8 mouse cellular contexts compared by ENCODE assay signal in the genomic region with DNA sequence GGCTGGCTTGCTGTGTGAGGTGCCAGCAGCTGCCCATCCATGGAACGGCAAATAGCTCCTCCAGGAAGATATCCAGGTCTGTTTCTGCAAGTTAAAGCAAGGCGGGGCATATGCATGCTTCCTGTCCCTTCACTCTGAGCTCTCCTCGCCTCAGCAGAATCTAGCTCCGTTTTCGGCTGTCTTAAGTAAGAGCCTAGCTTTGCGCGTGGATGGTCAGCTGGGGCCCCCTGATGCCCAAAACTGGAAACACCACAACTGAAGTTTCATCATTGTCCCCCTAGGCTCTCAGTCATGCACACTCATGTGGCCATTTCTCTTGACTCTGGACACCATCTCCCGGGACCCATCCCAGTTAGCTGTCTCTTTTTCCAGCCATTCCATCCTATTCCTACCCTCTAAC. TPM values are rescaled to one million over a fixed set of nuclear protein-coding genes. Genes with fewer than 3 reads are reported as not detected.
DNase-seq lines count a peak whose midpoint lies in the region; ATAC-seq and TF ChIP-seq lines count a peak whose summit lies in the region.

No protein-coding gene starts in this region.

- no peaks in the 10 kb centered on the region for H3K9me3 ChIP-seq in forebrain, embryonic 11.5 days (ENCODE audit: control insufficient read depth, low read length)
- H3K9me3 ChIP-seq in forebrain, embryonic 12.5 days: no peaks in the 10 kb centered on the region
- peaks cover 2% of the 10 kb centered on the region for H3K9me3 ChIP-seq in CH12.LX (replicated peaks; ENCODE audit: low read length)
- H3K9me3 ChIP-seq in limb, embryonic 10.5 days (replicated peaks): no peaks in the 10 kb centered on the region

- no peaks in the 10 kb centered on the region for H3K4me1 ChIP-seq in forebrain, embryonic 11.5 days (replicated peaks; ENCODE audit: control insufficient read depth, insufficient read depth, low read length)
- 0 out of 2 replicates have a peak, but pooled peaks cover 4% of the 10 kb centered on the region for H3K4me1 ChIP-seq in forebrain, embryonic 12.5 days
- no peaks in the 10 kb centered on the region for H3K4me1 ChIP-seq in CH12.LX (ENCODE audit: control insufficient read depth in 1 of 2, insufficient read depth in 2 of 2)
- 0 out of 2 replicates have a peak, but pooled peaks cover 5% of the 10 kb centered on the region for H3K4me1 ChIP-seq in limb, embryonic 10.5 days

- in situ Hi-C loops in CH12.LX (cut with MboI; ENCODE audit: low pct_ligation_motif_present, low pct_unique_long_range_greater_than_20kb, low sequenced_read_pairs): no loop called here

- no peak overlapping the region for H3K27ac ChIP-seq in forebrain, embryonic 11.5 days (ENCODE audit: low read depth, low read length)
- H3K27ac ChIP-seq in forebrain, embryonic 12.5 days: no peak overlapping the region
- H3K27ac ChIP-seq in CH12.LX (ENCODE audit: insufficient read depth, low read depth): no peak overlapping the region
- H3K27ac ChIP-seq in limb, embryonic 10.5 days: no peak overlapping the region

- no peak for ATAC-seq in forebrain, embryonic 11.5 days (replicated peaks; ENCODE audit: low FRiP score)
- ATAC-seq in forebrain, embryonic 12.5 days (ENCODE audit: low FRiP score): no peak
- no peak for ATAC-seq in granulocyte monocyte progenitor cell, adult 5-6 weeks (replicated peaks; ENCODE audit: poor library complexity, severe bottlenecking)

- TF ChIP-seq POLR2A in CH12.LX (IDR thresholded peaks at IDR 0.05; ENCODE audit: low read depth, low read length): no peak

- no peaks in the 10 kb centered on the region for H3K79me2 ChIP-seq in CH12.LX (replicated peaks; ENCODE audit: control insufficient read depth, extremely low read depth, insufficient read depth, poor library complexity, severe bottlenecking)

- dilution Hi-C loops in CH12.LX (cut with MboI; ENCODE audit: extremely low pct_ligation_motif_present, extremely low pct_unique_long_range_greater_than_20kb, low sequenced_read_pairs): no loop called here

- H3K36me3 ChIP-seq in forebrain, embryonic 11.5 days (ENCODE audit: control insufficient read depth, insufficient read depth, low read length): no peaks in the 10 kb centered on the region
- no peaks in the 10 kb centered on the region for H3K36me3 ChIP-seq in forebrain, embryonic 12.5 days (replicated peaks)
- peaks cover 57 to 86% of the 10 kb centered on the region in 2 experiments for H3K36me3 ChIP-seq in CH12.LX (replicated peaks in 1 of 2; ENCODE audit: control insufficient read depth in 1 of 2, insufficient read depth in 1 of 2, low read length in 1 of 2)
- H3K36me3 ChIP-seq in limb, embryonic 10.5 days: no peaks in the 10 kb centered on the region

- H3K27me3 ChIP-seq in forebrain, embryonic 11.5 days (ENCODE audit: control insufficient read depth, insufficient read depth, low read length): no peaks in the 10 kb centered on the region
- no peaks in the 10 kb centered on the region for H3K27me3 ChIP-seq in forebrain, embryonic 12.5 days
- no peaks in the 10 kb centered on the region for H3K27me3 ChIP-seq in CH12.LX (replicated peaks)
- H3K27me3 ChIP-seq in limb, embryonic 10.5 days (ENCODE audit: low read depth, poor library complexity, severe bottlenecking): no peaks in the 10 kb centered on the region

- TF ChIP-seq RAD21 in CH12.LX (IDR thresholded peaks at IDR 0.05; ENCODE audit: low read depth, low read length): peak; percentile 25

- no peak overlapping the region for H3K4me2 ChIP-seq in forebrain, embryonic 11.5 days (ENCODE audit: low read depth, low read length, severe bottlenecking)
- H3K4me2 ChIP-seq in forebrain, embryonic 12.5 days: no peak overlapping the region
- H3K4me2 ChIP-seq in CH12.LX (ENCODE audit: insufficient read depth, low read depth, poor library complexity, severe bottlenecking): no peak overlapping the region

- WGBS in forebrain, embryonic 11.5 days: 38% methylated on average over 8 of the region's 8 CpGs
- 57% methylated on average over 8 of the region's 8 CpGs for WGBS in forebrain, embryonic 12.5 days
- WGBS in limb, embryonic 10.5 days: 36% methylated on average over 8 of the region's 8 CpGs

- no peak overlapping the region for H3K4me3 ChIP-seq in forebrain, embryonic 11.5 days (ENCODE audit: low read depth, low read length)
- no peak overlapping the region for H3K4me3 ChIP-seq in forebrain, embryonic 12.5 days (replicated peaks)
- no peak overlapping the region for H3K4me3 ChIP-seq in CH12.LX (replicated peaks in 1 of 3; ENCODE audit: low read depth in 2 of 3, low read length in 2 of 3, poor library complexity in 1 of 3)
- no peak overlapping the region for H3K4me3 ChIP-seq in limb, embryonic 10.5 days

- peak; percentile 56 for DNase-seq in forebrain, embryonic 11.5 days (ENCODE audit: low spot score)
- DNase-seq in CH12.LX (ENCODE audit: extremely low read depth): no peak
- DNase-seq in embryo, embryonic 10.5 days (ENCODE audit: low spot score): peak; percentile 57
- DNase-seq in heart, postnatal 4 days: peak; percentile 51
- DNase-seq in limb, embryonic 10.5 days (ENCODE audit: low spot score): peak; percentile 34
- peak; percentile 18 for DNase-seq in neural tube, embryonic 10.5 days (ENCODE audit: extremely low spot score, low spot score)

- TF ChIP-seq CTCF in CH12.LX (conservative IDR thresholded peaks at IDR 0.05 in 1 of 2, IDR thresholded peaks at IDR 0.05 in 1 of 2; ENCODE audit: low read depth in 2 of 2, low read length in 2 of 2): peak in 1 of 2 experiments; percentile 37; a peak in 2 of 4 replicates

- no peak for TF ChIP-seq EP300 in CH12.LX (IDR thresholded peaks at IDR 0.05; ENCODE audit: low read length)

- no peak overlapping the region for H3K9ac ChIP-seq in forebrain, embryonic 11.5 days (ENCODE audit: low read length)
- H3K9ac ChIP-seq in forebrain, embryonic 12.5 days: no peak overlapping the region
- no peak overlapping the region for H3K9ac ChIP-seq in CH12.LX (ENCODE audit: insufficient read depth, low read depth)

TF ChIP-seq in CH12.LX, 34 proteins besides CTCF, POLR2A, EP300 and RAD21:
- peak; percentile 5; the same call in 1 of the 2 replicates for TF ChIP-seq SMC3 (IDR thresholded peaks at IDR 0.05; ENCODE audit: low read depth, low read length)
- TF ChIP-seq HCFC1 (IDR thresholded peaks at IDR 0.05; ENCODE audit: low read depth, low read length): no peak
TF ChIP-seq in CH12.LX: peak in this region for 1.

RNA-seq across cellular contexts. Expression of a gene that starts 34.3 kb away (rescaled TPM):
- 37.8 and 40.6 TPM in 2 replicates for polyA plus RNA-seq in forebrain, embryonic 11.5 days (2014; fragmentation: Nextera tagmentation; extraction: Ambion mirVana)
- 46.6 and 51.4 TPM in 2 replicates for polyA plus RNA-seq in forebrain, embryonic 12.5 days (2016; fragmentation: Nextera tagmentation; extraction: Ambion mirVana)
- 19.9 and 22.9 TPM in 2 replicates for total RNA-seq in CH12.LX (2012; rRNA removed)
- 19.9 and 23.6 TPM in 2 replicates for total RNA-seq in CH12.LX (2014; rRNA removed)
- polyA plus RNA-seq in CH12.LX (2012; ENCODE audit: insufficient read length, low read depth): 20.6 and 21.6 TPM in 2 replicates
- total RNA-seq in heart, postnatal 4 days (2021): 10 to 100 TPM; 26.7 to 28.7 TPM
- polyA plus RNA-seq in limb, embryonic 10.5 days (2016; fragmentation: Nextera tagmentation; extraction: Ambion mirVana): 36.5 and 38.2 TPM in 2 replicates
- 26.5 and 33.1 TPM in 2 replicates for total RNA-seq in granulocyte monocyte progenitor cell, adult 5-6 weeks (2014; fragmentation: Nextera tagmentation)
- total RNA-seq in granulocyte monocyte progenitor cell, adult 5-6 weeks (2017): 51.9 and 77.5 TPM in 2 replicates
